Mouse (Mus musculus): ENCODE results near the gene Hoxb6.

- TF ChIP-seq CTCF (IDR thresholded peaks at IDR 0.05; ENCODE audit: low read depth, low read length) = no peak
- TF ChIP-seq POLR2A (IDR thresholded peaks at IDR 0.05; ENCODE audit: borderline replicate concordance, low read depth, low read length) = no peak
These were observed 44.8 kb downstream of the Hoxb6 start for GRCm38 (mm10) chr11:96337026-96337425.
